Mouse (Mus musculus) liver, adult 2 months (tissue): Measurements from ENCODE around the gene Maip1. TPM values are rescaled to one million over a fixed set of nuclear protein-coding genes. Genes with fewer than 3 reads are reported as not detected.

ENCODE experiments used
- DNase-seq: peaks from one replicate; pipeline ENCODE4 v3.0.0-alpha.2; 2011; ENCODE audit warnings: low read depth, low spot score; ENCODE audit errors: extremely low read depth
- H3K27ac ChIP-seq: fragments of 200-500 bp; replicated peaks from 2 replicates; pipeline ENCODE4 v1.5.1; 2012; ENCODE audit warnings: low read depth, mild to moderate bottlenecking, control low read depth, inconsistent platforms, low read length; ENCODE audit not compliant: insufficient read depth
- H3K27me3 ChIP-seq: fragments of 200-500 bp; 2 replicates; pipeline ENCODE4 v1.6.1; 2012; ENCODE audit warnings: mild to moderate bottlenecking, moderate library complexity, low read length, inconsistent platforms; ENCODE audit not compliant: control insufficient read depth, insufficient read depth
- H3K36me3 ChIP-seq: fragments of 200-500 bp; 2 replicates; pipeline ENCODE4 v1.6.1; 2012; ENCODE audit warnings: low read length, inconsistent platforms; ENCODE audit not compliant: control insufficient read depth, insufficient read depth
- H3K4me1 ChIP-seq: fragments of 200-500 bp; 2 replicates; pipeline ENCODE4 v1.6.1; 2011; ENCODE audit warnings: low read length; ENCODE audit not compliant: control insufficient read depth, insufficient read depth
- H3K4me3 ChIP-seq: fragments of 200-500 bp; 2 replicates; pipeline ENCODE4 v1.5.1; 2011; ENCODE audit warnings: low read depth, mild to moderate bottlenecking, control low read depth, low read length, moderate library complexity; ENCODE audit not compliant: insufficient read depth
- H3K79me2 ChIP-seq: fragments of 200-500 bp; 2 replicates; pipeline ENCODE4 v1.6.1; 2012; ENCODE audit warnings: inconsistent platforms, mild to moderate bottlenecking, low read length, moderate library complexity; ENCODE audit not compliant: control insufficient read depth, insufficient read depth
- H3K9ac ChIP-seq: fragments of 200-500 bp; 2 replicates; pipeline ENCODE4 v1.6.1; 2012; ENCODE audit warnings: low read depth, mild to moderate bottlenecking, control low read depth, inconsistent platforms, low read length
- CTCF ChIP-seq: fragments of 200-500 bp; IDR thresholded peaks from 2 replicates; pipeline ENCODE4 v1.5.1; 2011; ENCODE audit warnings: low read depth, low read length, control low read depth
- POLR2A ChIP-seq: fragments of 200-500 bp; IDR thresholded peaks from 2 replicates; pipeline ENCODE4 v1.6.1; 2011; ENCODE audit warnings: low read length, control low read depth; ENCODE audit not compliant: insufficient read depth; ENCODE audit errors: extremely low read depth
- WGBS: fragments of 180-500 bp; shearing (Covaris S2); methylation state at CpG from one replicate; pipeline ENCODE4 v1.1.7; 2018; 5-methylcytosine and 5-hydroxymethylcytosine counted together
- polyA plus RNA-seq: library from polyadenylated mRNA; depleted of rRNA; stranded (reverse); fragments of >200 nt; gene quantifications from 2 replicates; pipeline ENCODE4 v1.2.3, GENCODE M21; 2012
- total RNA-seq: library from RNA; depleted of rRNA; stranded (reverse); fragments of >200 nt; gene quantifications from 2 replicates; pipeline ENCODE4 v1.2.3, GENCODE M21; 2014

The Maip1 gene
- total and polyA plus RNA-seq, 2 experiments = 3.8 to 7.2 TPM

DNA sequence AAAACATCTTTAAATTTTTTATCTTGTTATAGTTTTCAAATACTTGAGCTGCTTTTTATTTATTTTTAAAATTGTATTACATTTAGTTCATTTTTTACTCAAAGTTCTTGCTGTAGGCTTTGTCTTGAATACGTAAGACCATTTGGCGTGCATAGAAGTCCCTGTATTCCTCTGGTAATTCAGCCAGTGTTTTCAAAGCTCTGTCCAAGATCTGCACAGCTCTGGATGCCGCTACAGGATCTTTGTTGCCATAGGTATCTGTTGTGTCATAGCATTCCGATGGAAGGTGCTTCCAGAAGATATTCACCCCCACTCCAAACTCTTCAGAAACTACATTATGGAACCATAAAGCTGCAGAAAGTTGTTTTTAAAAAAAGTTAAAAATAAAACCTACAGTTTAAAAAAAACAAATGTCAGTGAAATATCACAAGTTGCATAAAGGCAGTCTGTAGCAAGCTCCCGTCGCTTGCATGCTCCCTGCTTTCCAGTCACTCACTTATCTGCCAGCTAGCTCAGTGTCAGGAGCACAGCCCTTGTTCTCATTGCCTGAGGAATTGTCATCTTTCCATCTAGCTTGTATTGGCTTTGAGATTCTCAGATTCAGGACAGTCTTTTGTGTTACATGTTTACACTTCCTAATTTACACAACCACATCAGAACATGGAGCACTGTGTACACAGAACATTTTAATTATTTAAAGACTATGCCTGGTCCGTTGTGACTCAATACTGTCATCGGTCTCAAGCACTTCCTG, 17.5 kb upstream of the Maip1 start:
- DNase-seq = peak; percentile 80
- Histone ChIP-seq H3K36me3 (peaks cover 6% of the 10 kb centered on the region), H3K4me1 (peaks cover 20% of the 10 kb centered on the region), H3K4me3 (no peak overlapping the region), H3K9ac (no peak overlapping the region), H3K27ac (no peak overlapping the region; the same call in 1 of the 2 replicates), H3K27me3 (no peaks in the 10 kb centered on the region), H3K79me2 (no peaks in the 10 kb centered on the region; the same call in 1 of the 2 replicates)
- no peak for TF ChIP-seq CTCF
- no peak for TF ChIP-seq POLR2A
- 58% methylated on average over 8 of the region's 8 CpGs for WGBS

- peak; percentile 89 for DNase-seq
- WGBS = 28% methylated on average over 4 of the region's 4 CpGs
These were observed 14.9 kb upstream of the Maip1 start for GRCm38 (mm10) chr1:57390993-57391790.

GRCm38 (mm10) chr1:57392417-57392816, 13.7 kb upstream of the Maip1 start:
- peak; percentile 93 for DNase-seq
- TF ChIP-seq POLR2A (no peak), CTCF (no peak)
- H3K4me1 ChIP-seq = peaks cover 19% of the 10 kb centered on the region
- no peaks in the 10 kb centered on the region; the same call in 1 of the 2 replicates for H3K79me2 ChIP-seq
- no peak overlapping the region for H3K9ac ChIP-seq
- peaks cover 7% of the 10 kb centered on the region for H3K36me3 ChIP-seq
- H3K27ac ChIP-seq = no peak overlapping the region
- WGBS = 20% methylated on average over 4 of the region's 4 CpGs
- H3K4me3 ChIP-seq = no peak overlapping the region
- no peaks in the 10 kb centered on the region for H3K27me3 ChIP-seq

More at GRCm38 (mm10) chr1:57390993-57391790, 14.9 kb upstream of the Maip1 start:
- Histone ChIP-seq H3K27ac (peak overlapping the region; percentile 96), H3K4me3 (peak overlapping the region; percentile 25; the same call in 1 of the 2 replicates), H3K79me2 (no peaks in the 10 kb centered on the region), H3K4me1 (peaks cover 20% of the 10 kb centered on the region), H3K27me3 (no peaks in the 10 kb centered on the region), H3K36me3 (peaks cover 5% of the 10 kb centered on the region), H3K9ac (0 out of 2 replicates have a peak overlapping the region, but pooled peaks have one; percentile 34)
- TF ChIP-seq CTCF (no peak), POLR2A (no peak)

DNA sequence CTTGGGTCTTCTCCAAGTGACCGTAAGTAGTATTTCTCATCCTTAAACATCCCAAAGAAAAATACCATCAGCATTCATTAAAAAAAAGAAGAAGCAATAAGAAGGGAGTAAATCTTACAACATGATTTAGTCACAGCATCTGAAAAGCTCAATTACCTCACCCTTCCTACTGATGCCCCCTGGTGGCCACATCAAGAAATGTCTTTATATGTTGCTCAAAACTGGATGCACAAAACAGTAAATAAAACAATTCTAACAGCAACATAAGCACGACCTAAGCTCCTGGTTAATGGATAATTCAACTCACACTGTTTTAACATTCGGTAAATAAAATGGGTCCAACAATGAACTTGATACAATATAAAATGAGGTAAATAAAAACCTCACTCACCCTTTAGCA, 12.1 kb upstream of the Maip1 start:
- WGBS = 41% methylated on average over 3 of the region's 3 CpGs
- TF ChIP-seq POLR2A = no peak
- TF ChIP-seq CTCF = peak; percentile 30
- peak; percentile 62 for DNase-seq

GRCm38 (mm10) chr1:57400321-57400720, 5.8 kb upstream of the Maip1 start:
- no peak for DNase-seq
- no peaks in the 10 kb centered on the region for H3K4me1 ChIP-seq
- H3K27ac ChIP-seq = no peak overlapping the region
- 100% methylated on average over 2 of the region's 2 CpGs for WGBS
- H3K27me3 ChIP-seq = no peaks in the 10 kb centered on the region
- peaks cover 20% of the 10 kb centered on the region for H3K36me3 ChIP-seq
- H3K9ac ChIP-seq = no peak overlapping the region
- TF ChIP-seq POLR2A (no peak), CTCF (no peak)
- H3K79me2 ChIP-seq = no peaks in the 10 kb centered on the region; the same call in 1 of the 2 replicates
- H3K4me3 ChIP-seq = no peak overlapping the region

More for the DNA sequence above, 12.1 kb upstream of the Maip1 start:
- Histone ChIP-seq H3K79me2 (no peaks in the 10 kb centered on the region; the same call in 1 of the 2 replicates), H3K4me3 (no peak overlapping the region), H3K9ac (no peak overlapping the region), H3K36me3 (peaks cover 6% of the 10 kb centered on the region), H3K4me1 (peaks cover 13% of the 10 kb centered on the region), H3K27me3 (no peaks in the 10 kb centered on the region), H3K27ac (no peak overlapping the region)
